Mouse (Mus musculus): Measurements from ENCODE around the gene Maf.
A peak's percentile ranks its signal among the peaks of the same experiment; 100 is the strongest.

- peak; percentile 48 for TF ChIP-seq CTCF (IDR thresholded peaks at IDR 0.05; ENCODE audit: low read depth, low read length)
- no peak for TF ChIP-seq POLR2A (IDR thresholded peaks at IDR 0.05; ENCODE audit: extremely low read depth, insufficient read depth, low read length)
Measured at GRCm38 (mm10) chr8:115705591-115706110, 1.9 kb downstream of the Maf start.

Measured in liver, adult 2 months (tissue).